ENCODE assay signal across 9 mouse cellular contexts in genomic region chr3:102210775-102211174, GRCm38 (mm10). TPM values are rescaled to one million over a fixed set of nuclear protein-coding genes. Genes with fewer than 3 reads are reported as not detected.
DNase-seq lines count a peak whose midpoint lies in the region; ATAC-seq and TF ChIP-seq lines count a peak whose summit lies in the region.
"Had no signal": no experiment of that assay in that cellular context is flagged by ENCODE, and none has a peak within 500 bp of the region (broad histone marks: within the 10 kb centered on the region; RNA-seq: fewer than 3 reads in every experiment).

No protein-coding gene starts in this region.

- no peak for DNase-seq in heart, postnatal 0 days (ENCODE audit: low spot score)
- no peak for DNase-seq in heart, postnatal 36 days
- peak; percentile 14 for DNase-seq in CD4-positive helper T cell, adult 2 months (ENCODE audit: low read depth, low spot score)
- DNase-seq in R1 (ENCODE audit: low read depth, low spot score), result peak; percentile 82
- peak; percentile 22 for DNase-seq in lung, postnatal 25 days (ENCODE audit: low spot score)
- no peak for DNase-seq in frontal cortex, postnatal 36 days (ENCODE audit: low spot score in 2 of 2)
- DNase-seq in left cerebral cortex, postnatal 36 days (ENCODE audit: low spot score in 2 of 2), result no peak
- no peak for DNase-seq in urinary bladder, adult 18-20 months (ENCODE audit: low spot score in 2 of 2)

- no peaks in the 10 kb centered on the region for H3K4me1 ChIP-seq in heart, postnatal 0 days (ENCODE audit: control insufficient read depth, insufficient read depth)
- H3K4me1 ChIP-seq: lung, embryonic 15.5 days had no signal

- TF ChIP-seq EP300 in heart, postnatal 0 days (IDR thresholded peaks at IDR 0.05; ENCODE audit: low read depth), result no peak

- H3K9ac ChIP-seq in heart, postnatal 0 days (replicated peaks; ENCODE audit: low read depth, low read length), result no peak overlapping the region
- H3K9ac ChIP-seq: lung, embryonic 15.5 days had no signal

- intact Hi-C loops in heart, postnatal 36 days (cut with DNase I), result no loop called here
- intact Hi-C loops in left cerebral cortex, postnatal 36 days (cut with DNase I), result no loop called here

- H3K27ac ChIP-seq in heart, postnatal 0 days (ENCODE audit: low read depth), result no peak overlapping the region
- H3K27ac ChIP-seq: lung, embryonic 15.5 days had no signal

- no peaks in the 10 kb centered on the region for H3K36me3 ChIP-seq in heart, postnatal 0 days (replicated peaks; ENCODE audit: control insufficient read depth, insufficient read depth, low read length)
- H3K36me3 ChIP-seq: lung, embryonic 15.5 days had no signal

- H3K4me3 ChIP-seq in heart, postnatal 0 days (ENCODE audit: low read depth, low read length), result no peak overlapping the region
- H3K4me3 ChIP-seq: lung, embryonic 15.5 days had no signal

- H3K27me3 ChIP-seq in heart, postnatal 0 days (ENCODE audit: control insufficient read depth, insufficient read depth, low read length), result no peaks in the 10 kb centered on the region

- H3K4me2 ChIP-seq in heart, postnatal 0 days (ENCODE audit: low read depth, low read length), result no peak overlapping the region
- H3K4me2 ChIP-seq: lung, embryonic 15.5 days had no signal

- 75% methylated on average over 3 of the region's 3 CpGs for WGBS in heart, postnatal 0 days

- ATAC-seq in heart, postnatal 0 days (ENCODE audit: insufficient read depth, low read depth), result no peak

- peak; percentile 53 for TF ChIP-seq CTCF in heart, postnatal 0 days (IDR thresholded peaks at IDR 0.05; ENCODE audit: low read depth)

- H3K9me3 ChIP-seq in heart, postnatal 0 days (replicated peaks; ENCODE audit: control insufficient read depth, low read length), result no peaks in the 10 kb centered on the region
- H3K9me3 ChIP-seq: lung, embryonic 15.5 days had no signal

RNA-seq across cellular contexts. Expression of gene Vangl1, which starts 6.3 kb away (rescaled TPM):
- 25.5 and 37.5 TPM in 2 replicates for total RNA-seq in heart, postnatal 0 days (2014; rRNA removed; ENCODE audit: low replicate concordance)
- polyA plus RNA-seq in heart, postnatal 0 days (2015; fragmentation: Nextera tagmentation; extraction: Ambion mirVana), result 10.8 and 12.4 TPM in 2 replicates
- total RNA-seq in heart, postnatal 36 days (2021), result 10 to 100 TPM; 10.8 to 14.2 TPM
- 1 to 10 TPM; 3.4 to 6.0 TPM for total RNA-seq in left cerebral cortex, postnatal 36 days (2021)

Comparison
In these comparisons a context has a peak if more than half of its experiments do, and no peak if none do; other contexts are left out.
1. DNase-seq: peak in CD4-positive helper T cell, adult 2 months (single experiment), R1 (single experiment) and lung, postnatal 25 days (single experiment); none in heart, postnatal 0 days (single experiment), heart, postnatal 36 days (0 of 2), frontal cortex, postnatal 36 days (0 of 2), left cerebral cortex, postnatal 36 days (0 of 2) and urinary bladder, adult 18-20 months (0 of 2).